Mouse (Mus musculus) olfactory bulb, adult 2 months (tissue): Measurements from ENCODE around the gene Cat. TPM values are rescaled to one million over a fixed set of nuclear protein-coding genes. Genes with fewer than 3 reads are reported as not detected.

ENCODE experiments used
- H3K27ac ChIP-seq: fragments of 200-500 bp; 2 replicates; pipeline ENCODE4 v1.5.1; 2012; ENCODE audit warnings: low read depth, low read length; ENCODE audit not compliant: insufficient read depth
- H3K4me1 ChIP-seq: fragments of 200-500 bp; 2 replicates; pipeline ENCODE4 v1.6.1; 2012; ENCODE audit warnings: low read length; ENCODE audit not compliant: control insufficient read depth, insufficient read depth
- H3K4me3 ChIP-seq: fragments of 200-500 bp; 2 replicates; pipeline ENCODE4 v1.5.1; 2012; ENCODE audit warnings: mild to moderate bottlenecking, low read depth, low read length, moderate library complexity; ENCODE audit not compliant: insufficient read depth
- CTCF ChIP-seq: fragments of 200-500 bp; IDR thresholded peaks from 2 replicates; pipeline ENCODE4 v1.5.1; 2012; ENCODE audit warnings: low read depth, mild to moderate bottlenecking, low read length, moderate library complexity; ENCODE audit not compliant: insufficient read depth
- POLR2A ChIP-seq: fragments of 200-500 bp; IDR thresholded peaks from 2 replicates; pipeline ENCODE4 v1.6.1; 2012; ENCODE audit warnings: mild to moderate bottlenecking, low read depth, low read length, moderate library complexity; ENCODE audit not compliant: insufficient read depth
- WGBS: fragments of 180-500 bp; shearing (Covaris S2); methylation state at CpG from one replicate; pipeline ENCODE4 v1.1.7; 2018; 5-methylcytosine and 5-hydroxymethylcytosine counted together
- polyA plus RNA-seq: library from polyadenylated mRNA; stranded (reverse); fragments of >200 nt; gene quantifications from 2 replicates; pipeline ENCODE4 v1.2.4, GENCODE M21; 2012; ENCODE audit warnings: low replicate concordance; ENCODE audit not compliant: missing spikeins, insufficient read depth, insufficient read length

The Cat gene
- polyA plus RNA-seq, 1 experiment, result not detected

- H3K4me1 ChIP-seq, result 0 out of 2 replicates have a peak, but pooled peaks cover under 1% of the 10 kb centered on the region
- 89% methylated on average over 3 of the region's 3 CpGs for WGBS
- no peak overlapping the region for H3K4me3 ChIP-seq
- TF ChIP-seq CTCF, result no peak
- TF ChIP-seq POLR2A, result no peak
- H3K27ac ChIP-seq, result no peak overlapping the region
Measured at GRCm38 (mm10) chr2:103466272-103466671, 18.7 kb downstream of the Cat start.

DNA sequence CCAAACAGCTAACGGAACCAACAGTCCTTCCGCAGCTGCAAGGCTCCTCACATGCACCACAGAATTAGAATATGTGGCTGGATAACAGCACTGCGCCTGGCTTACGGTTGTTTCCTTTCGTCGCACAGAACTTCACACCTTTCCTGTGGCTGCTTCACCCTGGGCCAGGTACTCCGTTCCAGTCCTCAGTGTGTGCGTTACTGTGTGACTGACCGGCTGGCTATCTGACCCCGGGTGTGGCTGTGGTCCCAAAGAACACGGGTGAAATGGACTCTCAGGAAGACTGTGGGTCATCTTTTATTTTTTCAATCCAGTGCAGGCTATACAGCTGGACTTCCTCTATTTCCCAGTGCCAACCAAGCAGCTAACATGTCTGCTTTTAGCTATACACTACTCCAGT lies 19.5 kb downstream of the Cat start:
- TF ChIP-seq CTCF, result no peak
- TF ChIP-seq POLR2A, result no peak
- H3K4me1 ChIP-seq, result 0 out of 2 replicates have a peak, but pooled peaks cover 2% of the 10 kb centered on the region
- no peak overlapping the region for H3K4me3 ChIP-seq
- WGBS, result 90% methylated on average over 11 of the region's 11 CpGs
- H3K27ac ChIP-seq, result no peak overlapping the region

DNA sequence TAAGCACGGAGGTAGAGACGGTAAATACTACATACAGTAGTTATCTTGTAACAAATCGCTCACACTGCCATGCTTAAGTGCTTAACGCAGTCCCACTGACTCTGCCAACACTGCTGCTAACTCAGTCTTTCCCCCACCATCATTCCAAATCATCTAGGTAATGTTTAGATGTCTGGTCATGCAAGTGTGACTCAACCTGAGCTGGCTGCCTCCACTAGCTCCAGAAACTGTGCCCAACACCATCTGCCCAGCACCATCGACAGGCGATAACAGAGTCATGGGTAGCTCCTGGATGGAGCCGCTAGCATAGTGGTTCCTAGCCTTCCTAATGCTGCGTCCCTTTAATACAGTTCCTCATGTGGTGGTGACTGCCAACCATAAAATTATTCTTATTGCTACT lies 20.4 kb downstream of the Cat start:
- H3K4me1 ChIP-seq, result 0 out of 2 replicates have a peak, but pooled peaks cover 2% of the 10 kb centered on the region

DNA sequence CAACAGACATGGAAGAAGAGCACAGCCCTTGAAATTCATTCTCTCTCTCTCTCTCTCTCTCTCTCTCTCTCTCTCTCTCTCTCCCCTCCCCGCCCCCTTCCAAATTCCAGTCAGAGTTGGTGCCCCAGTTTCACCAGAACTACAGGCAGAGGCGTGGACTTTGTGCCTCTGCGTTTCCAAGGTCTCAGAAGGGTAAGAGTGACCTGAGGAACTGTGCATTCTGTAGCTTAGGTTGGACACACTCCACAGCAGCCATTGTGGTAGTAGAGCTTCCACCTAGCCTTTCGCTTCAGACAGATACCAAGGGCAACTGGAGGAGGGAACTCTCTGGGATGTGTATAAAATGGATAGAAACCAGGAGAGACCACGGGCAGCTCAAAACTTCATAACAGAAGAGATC lies 22.2 kb downstream of the Cat start:
- TF ChIP-seq CTCF (no peak), POLR2A (no peak)
- no peak overlapping the region for H3K4me3 ChIP-seq
- 90% methylated on average over 5 of the region's 5 CpGs for WGBS
- H3K4me1 ChIP-seq, result 0 out of 2 replicates have a peak, but pooled peaks cover 2% of the 10 kb centered on the region
- no peak overlapping the region for H3K27ac ChIP-seq

More for the DNA sequence above, 20.4 kb downstream of the Cat start:
- H3K4me3 ChIP-seq, result no peak overlapping the region
- H3K27ac ChIP-seq, result no peak overlapping the region
- no peak for TF ChIP-seq CTCF
- no peak for TF ChIP-seq POLR2A
- 89% methylated on average over 8 of the region's 8 CpGs for WGBS

- H3K4me3 ChIP-seq, result no peak overlapping the region
- 0 out of 2 replicates have a peak overlapping the region, but pooled peaks have one; percentile 5 for H3K27ac ChIP-seq
- TF ChIP-seq POLR2A (no peak), CTCF (no peak)
- WGBS, result 36% methylated on average over 9 of the region's 9 CpGs
- H3K4me1 ChIP-seq, result 0 out of 2 replicates have a peak, but pooled peaks cover 2% of the 10 kb centered on the region
Measured at GRCm38 (mm10) chr2:103461743-103462142, 23.2 kb downstream of the Cat start.

DNA sequence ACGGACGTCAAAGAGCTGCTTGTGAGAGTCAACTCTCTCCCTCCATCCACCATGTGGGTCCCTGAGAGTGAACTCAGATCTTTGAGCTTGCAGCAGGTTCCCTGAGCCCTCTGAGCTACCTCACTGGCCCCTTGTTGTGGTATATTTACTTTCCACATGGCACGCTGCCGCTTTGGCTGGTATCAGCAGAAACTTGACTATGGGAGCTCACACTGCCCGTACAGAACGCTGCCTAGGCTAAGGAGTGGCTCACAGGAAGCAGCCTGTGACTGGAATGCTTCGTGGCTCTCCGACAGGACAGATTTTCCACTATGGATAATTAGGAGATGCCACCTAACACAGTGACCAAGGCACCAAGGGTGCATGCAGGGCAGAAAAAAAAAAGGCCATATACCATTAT lies 23.8 kb downstream of the Cat start:
- TF ChIP-seq CTCF (no peak), POLR2A (no peak)
- H3K4me1 ChIP-seq, result 0 out of 2 replicates have a peak, but pooled peaks cover 2% of the 10 kb centered on the region
- no peak overlapping the region for H3K27ac ChIP-seq
- WGBS, result 73% methylated on average over 8 of the region's 8 CpGs
- no peak overlapping the region for H3K4me3 ChIP-seq

DNA sequence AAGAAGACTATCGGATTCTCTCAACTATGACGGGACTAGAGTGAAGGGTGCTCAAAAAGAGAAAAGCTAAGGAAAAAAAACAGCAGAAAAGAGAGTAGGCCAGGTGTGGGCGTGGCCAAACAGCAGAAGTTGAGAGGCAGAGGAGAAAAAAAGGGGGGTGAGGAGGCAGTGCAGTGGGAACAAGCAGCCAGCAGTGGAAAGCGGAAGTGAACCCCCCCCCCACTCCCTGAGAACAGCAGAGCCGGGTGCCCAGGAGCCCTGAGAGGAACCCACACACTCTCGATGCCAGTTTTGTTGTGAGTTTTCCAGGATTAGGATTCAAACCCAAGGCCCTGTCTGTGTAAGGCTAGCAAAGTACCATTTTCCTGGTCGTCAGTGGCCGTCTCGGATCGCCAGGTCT lies 25.9 kb downstream of the Cat start:
- 0 out of 2 replicates have a peak, but pooled peaks cover 2% of the 10 kb centered on the region for H3K4me1 ChIP-seq
- no peak overlapping the region for H3K4me3 ChIP-seq
- no peak overlapping the region for H3K27ac ChIP-seq
- TF ChIP-seq CTCF (no peak), POLR2A (no peak)
- 92% methylated on average over 10 of the region's 10 CpGs for WGBS

DNA sequence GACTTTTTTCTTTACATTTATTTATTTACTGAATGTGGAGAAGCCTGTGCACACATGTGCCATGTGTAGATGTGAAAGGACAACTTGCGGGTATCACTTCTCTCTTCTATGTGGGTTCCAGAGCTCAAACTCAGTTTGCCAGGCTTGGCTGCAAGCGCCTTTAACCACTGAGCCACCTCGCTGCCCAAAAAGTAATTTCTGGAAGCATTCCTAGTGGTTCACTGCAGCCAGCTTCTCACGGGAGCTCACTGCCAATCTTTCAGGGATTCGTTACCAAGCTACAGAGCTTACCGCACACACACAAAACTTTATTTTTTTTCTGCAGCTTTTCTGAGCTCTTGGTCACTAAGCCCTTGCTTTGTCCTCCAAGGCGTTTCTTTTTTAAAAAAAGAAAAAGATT lies 27.3 kb downstream of the Cat start:
- 71% methylated on average over 7 of the region's 7 CpGs for WGBS
- TF ChIP-seq POLR2A, result no peak
- TF ChIP-seq CTCF, result no peak
- Histone ChIP-seq H3K4me1 (0 out of 2 replicates have a peak, but pooled peaks cover 2% of the 10 kb centered on the region), H3K27ac (no peak overlapping the region), H3K4me3 (no peak overlapping the region)

- TF ChIP-seq CTCF (no peak), POLR2A (no peak)
- WGBS, result 79% methylated on average over 5 of the region's 5 CpGs
Measured at GRCm38 (mm10) chr2:103457048-103457447, 27.9 kb downstream of the Cat start.

More at GRCm38 (mm10) chr2:103457048-103457447, 27.9 kb downstream of the Cat start:
- H3K4me1 ChIP-seq, result 0 out of 2 replicates have a peak, but pooled peaks cover 2% of the 10 kb centered on the region
- no peak overlapping the region for H3K27ac ChIP-seq
- H3K4me3 ChIP-seq, result no peak overlapping the region
